Mouse (Mus musculus): ENCODE measurements around the gene Xpnpep2. TPM values are rescaled to one million over a fixed set of nuclear protein-coding genes. Genes with fewer than 3 reads are reported as not detected.

Xpnpep2 gene
- total and polyA plus RNA-seq, 2 experiments from 2014 or later, result 0.62 to 0.76 TPM

GRCm38 (mm10) chrX:48139368-48140285, 31.1 kb downstream of the Xpnpep2 start:
- Histone ChIP-seq H3K4me3 (ENCODE audit: low read depth, low read length) (no peak overlapping the region), H3K9ac (no peak overlapping the region), H3K4me1 (ENCODE audit: insufficient read depth) (no peaks in the 10 kb centered on the region), H3K36me3 (ENCODE audit: insufficient read depth) (no peaks in the 10 kb centered on the region), H3K27ac (ENCODE audit: low read depth, low read length) (no peak overlapping the region), H3K9me3 (ENCODE audit: low read length) (no peaks in the 10 kb centered on the region), H3K4me2 (ENCODE audit: low read depth) (no peak overlapping the region), H3K27me3 (ENCODE audit: insufficient read depth, low read length) (no peaks in the 10 kb centered on the region)
- DNase-seq (peak; percentile 23), ATAC-seq (peak; percentile 50; the same call in 1 of the 2 replicates)
- TF ChIP-seq CTCF (IDR thresholded peaks at IDR 0.05; ENCODE audit: low read depth), result no peak
- 33% methylated on average over 14 of the region's 14 CpGs for WGBS

DNA sequence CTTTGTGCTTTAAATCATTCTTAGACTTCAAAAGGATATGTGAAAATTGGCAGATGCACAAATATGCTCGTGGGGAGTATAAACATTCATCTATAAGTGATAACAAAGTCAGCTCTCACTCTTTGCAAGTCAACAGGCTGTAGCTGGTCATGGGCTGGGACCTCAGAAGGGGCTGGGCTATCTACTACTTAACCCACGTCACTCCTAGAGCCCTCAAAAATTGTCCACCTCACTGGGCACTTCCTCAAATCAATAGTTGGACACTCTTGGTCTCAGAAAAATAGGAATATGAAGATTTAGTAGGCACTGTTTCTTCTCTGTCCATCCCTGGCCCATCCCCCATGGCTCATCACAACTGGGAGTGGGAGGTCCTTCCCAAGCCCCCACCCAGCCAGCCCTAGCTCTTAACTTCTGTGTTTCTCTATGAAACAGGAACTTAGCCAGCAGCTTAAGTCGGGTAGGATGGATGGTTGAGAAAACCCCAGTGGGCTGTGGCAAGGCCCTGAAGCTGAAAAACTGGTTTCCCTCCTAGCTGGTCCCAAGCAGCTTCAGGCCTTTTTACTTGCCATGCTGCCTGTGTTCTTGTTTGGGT, 31.9 kb downstream of the Xpnpep2 start:
- Histone ChIP-seq H3K9me3 (ENCODE audit: low read length) (no peaks in the 10 kb centered on the region), H3K4me2 (ENCODE audit: low read depth) (no peak overlapping the region), H3K9ac (no peak overlapping the region), H3K4me1 (ENCODE audit: insufficient read depth) (no peaks in the 10 kb centered on the region), H3K36me3 (ENCODE audit: insufficient read depth) (no peaks in the 10 kb centered on the region), H3K27me3 (ENCODE audit: insufficient read depth, low read length) (no peaks in the 10 kb centered on the region), H3K27ac (ENCODE audit: low read depth, low read length) (no peak overlapping the region), H3K4me3 (ENCODE audit: low read depth, low read length) (no peak overlapping the region)
- DNase-seq (no peak), ATAC-seq (no peak)
- no peak for TF ChIP-seq CTCF (IDR thresholded peaks at IDR 0.05; ENCODE audit: low read depth)
- WGBS, result 55% methylated on average over 3 of the region's 3 CpGs

GRCm38 (mm10) chrX:48141481-48141880, 33.0 kb downstream of the Xpnpep2 start:
- no peak overlapping the region for H3K4me2 ChIP-seq (ENCODE audit: low read depth)
- H3K9me3 ChIP-seq (ENCODE audit: low read length), result no peaks in the 10 kb centered on the region
- no peak for DNase-seq
- H3K4me1 ChIP-seq (ENCODE audit: insufficient read depth), result no peaks in the 10 kb centered on the region
- no peak overlapping the region for H3K4me3 ChIP-seq (ENCODE audit: low read depth, low read length)
- H3K36me3 ChIP-seq (ENCODE audit: insufficient read depth), result no peaks in the 10 kb centered on the region
- 69% methylated on average over 6 of the region's 6 CpGs for WGBS
- ATAC-seq, result no peak
- no peak for TF ChIP-seq CTCF (IDR thresholded peaks at IDR 0.05; ENCODE audit: low read depth)
- no peak overlapping the region for H3K9ac ChIP-seq
- no peaks in the 10 kb centered on the region for H3K27me3 ChIP-seq (ENCODE audit: insufficient read depth, low read length)
- no peak overlapping the region for H3K27ac ChIP-seq (ENCODE audit: low read depth, low read length)

GRCm38 (mm10) chrX:48143415-48144335, 35.1 kb downstream of the Xpnpep2 start:
- Histone ChIP-seq H3K4me2 (ENCODE audit: low read depth) (no peak overlapping the region), H3K4me3 (ENCODE audit: low read depth, low read length) (no peak overlapping the region), H3K9ac (no peak overlapping the region), H3K4me1 (ENCODE audit: insufficient read depth) (no peaks in the 10 kb centered on the region), H3K27me3 (ENCODE audit: insufficient read depth, low read length) (no peaks in the 10 kb centered on the region), H3K27ac (ENCODE audit: low read depth, low read length) (no peak overlapping the region), H3K36me3 (ENCODE audit: insufficient read depth) (no peaks in the 10 kb centered on the region), H3K9me3 (ENCODE audit: low read length) (no peaks in the 10 kb centered on the region)
- TF ChIP-seq CTCF (IDR thresholded peaks at IDR 0.05; ENCODE audit: low read depth), result no peak
- WGBS, result 68% methylated on average over 26 of the region's 26 CpGs
- no peak for ATAC-seq
- no peak for DNase-seq

- no peaks in the 10 kb centered on the region for H3K27me3 ChIP-seq (ENCODE audit: insufficient read depth, low read length)
Observed at GRCm38 (mm10) chrX:48146262-48146661, 37.7 kb downstream of the Xpnpep2 start, which contains the start of gene Sash3. TSS of gene Sash3 (plus strand) at chrX:48146436.

DNA sequence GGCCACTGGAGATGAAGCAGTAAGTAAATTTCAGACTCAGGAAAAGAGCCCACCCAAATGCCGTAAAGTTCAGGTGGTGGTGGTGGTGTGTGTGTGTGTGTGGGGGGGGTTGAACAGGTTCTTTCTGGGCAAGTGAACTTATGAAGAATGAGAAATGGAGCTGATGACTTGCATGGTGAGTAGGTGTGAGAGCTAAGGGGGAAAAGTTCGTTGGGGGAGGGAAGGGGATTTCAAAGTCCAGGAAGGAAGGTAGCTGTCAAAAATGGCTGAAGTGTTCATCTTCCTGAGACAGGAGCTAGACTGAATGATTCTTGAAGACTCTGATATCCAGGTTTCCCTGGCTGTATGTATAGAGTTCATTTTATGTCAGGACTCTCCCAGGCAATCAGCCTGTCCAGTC, 38.7 kb downstream of the Xpnpep2 start:
- Histone ChIP-seq H3K27me3 (ENCODE audit: insufficient read depth, low read length) (no peaks in the 10 kb centered on the region), H3K27ac (ENCODE audit: low read depth, low read length) (no peak overlapping the region), H3K9me3 (ENCODE audit: low read length) (no peaks in the 10 kb centered on the region), H3K4me3 (ENCODE audit: low read depth, low read length) (no peak overlapping the region), H3K36me3 (ENCODE audit: insufficient read depth) (no peaks in the 10 kb centered on the region), H3K9ac (no peak overlapping the region), H3K4me2 (ENCODE audit: low read depth) (no peak overlapping the region), H3K4me1 (ENCODE audit: insufficient read depth) (no peaks in the 10 kb centered on the region)
- DNase-seq (no peak), ATAC-seq (no peak)
- no peak for TF ChIP-seq CTCF (IDR thresholded peaks at IDR 0.05; ENCODE audit: low read depth)
- 82% methylated on average over 2 of the region's 2 CpGs for WGBS

More at GRCm38 (mm10) chrX:48146262-48146661, 37.7 kb downstream of the Xpnpep2 start, which contains the start of gene Sash3:
- no peak for DNase-seq
- H3K9me3 ChIP-seq (ENCODE audit: low read length), result no peaks in the 10 kb centered on the region
- no peaks in the 10 kb centered on the region for H3K4me1 ChIP-seq (ENCODE audit: insufficient read depth)
- H3K9ac ChIP-seq, result no peak within 1 kb of the TSS
- no peak for TF ChIP-seq CTCF (IDR thresholded peaks at IDR 0.05; ENCODE audit: low read depth)
- no peaks in the 10 kb centered on the region for H3K36me3 ChIP-seq (ENCODE audit: insufficient read depth)
- WGBS, result 85% methylated on average over 4 of the region's 4 CpGs
- H3K4me2 ChIP-seq (ENCODE audit: low read depth), result no peak within 1 kb of the TSS
- no peak within 1 kb of the TSS for H3K27ac ChIP-seq (ENCODE audit: low read depth, low read length)
- no peak for ATAC-seq
- no peak within 1 kb of the TSS for H3K4me3 ChIP-seq (ENCODE audit: low read depth, low read length)
